Mouse (Mus musculus) intestine, embryonic 14.5 days (tissue): ENCODE results near the gene Fgfr2. TPM values are rescaled to one million over a fixed set of nuclear protein-coding genes. Genes with fewer than 3 reads are reported as not detected.

Experiments used
- ATAC-seq: fragments of 200-750 bp; cut with Nextera tagmentation; replicated peaks from 2 replicates; pipeline ENCODE4 v1.8.0; 2017; ENCODE audit warnings: low read depth, moderate number of reproducible peaks, moderate TSS enrichment, moderate library complexity; ENCODE audit not compliant: low FRiP score, low TSS enrichment
- DNase-seq: peaks from one replicate; pipeline ENCODE4 v3.0.0-alpha.2; 2018; ENCODE audit warnings: low spot score
- H3K27ac ChIP-seq: fragments of 300-500 bp; sonication (generic); 2 replicates; pipeline ENCODE4 v1.5.1; 2014; ENCODE audit warnings: low read depth, mild to moderate bottlenecking, control low read depth
- H3K27me3 ChIP-seq: fragments of 300-500 bp; sonication (generic); replicated peaks from 2 replicates; pipeline ENCODE4 v1.6.1; 2014; ENCODE audit warnings: low read length, control low read depth; ENCODE audit not compliant: control insufficient read depth, insufficient read depth
- H3K36me3 ChIP-seq: fragments of 300-500 bp; sonication (generic); 2 replicates; pipeline ENCODE4 v1.6.1; 2014; ENCODE audit warnings: low read length, control low read depth; ENCODE audit not compliant: control insufficient read depth, insufficient read depth
- H3K4me1 ChIP-seq: fragments of 300-500 bp; sonication (generic); replicated peaks from 2 replicates; pipeline ENCODE4 v1.6.1; 2014; ENCODE audit warnings: low read length, control low read depth, mixed read lengths; ENCODE audit not compliant: control insufficient read depth, insufficient read depth
- H3K4me2 ChIP-seq: fragments of 300-500 bp; sonication (generic); 2 replicates; pipeline ENCODE4 v1.6.1; 2014; ENCODE audit warnings: low read length
- H3K4me3 ChIP-seq: fragments of 300-500 bp; sonication (generic); 2 replicates; pipeline ENCODE4 v1.5.1; 2014; ENCODE audit warnings: low read depth, low read length, control low read depth, mixed read lengths
- H3K9ac ChIP-seq: fragments of 300-500 bp; sonication (generic); 2 replicates; pipeline ENCODE4 v1.6.1; 2014; ENCODE audit warnings: mild to moderate bottlenecking, low read length
- H3K9me3 ChIP-seq: fragments of 300-500 bp; sonication (generic); 2 replicates; pipeline ENCODE4 v1.6.1; 2016; ENCODE audit warnings: low read length, control low read depth; ENCODE audit not compliant: control insufficient read depth
- WGBS: fragments of 180-500 bp; shearing (Covaris S2); extraction: QIAGEN DNeasy Blood & Tissue Kit; methylation state at CpG from one replicate; pipeline ENCODE4 v1.1.7; 2014; 5-methylcytosine and 5-hydroxymethylcytosine counted together
- polyA plus RNA-seq: library from polyadenylated mRNA; unstranded; fragments of >200 nt; fragmentation: Nextera tagmentation; extraction: Ambion mirVana; gene quantifications from 2 replicates; pipeline ENCODE4 v1.2.1, GENCODE M21; 2014

Fgfr2 gene
- polyA plus RNA-seq, 1 experiment from 2014 or later, result 105 TPM

GRCm38 (mm10) chr7:133009676-133010075 lies 113.5 kb downstream of the Fgfr2 start:
- Histone ChIP-seq H3K4me2 (no peak overlapping the region), H3K9ac (0 out of 2 replicates have a peak overlapping the region, but pooled peaks have one; percentile 7), H3K4me1 (peaks cover 60% of the 10 kb centered on the region), H3K27ac (no peak overlapping the region; the same call in 1 of the 2 replicates), H3K36me3 (peaks cover 23% of the 10 kb centered on the region), H3K4me3 (no peak overlapping the region), H3K9me3 (no peaks in the 10 kb centered on the region), H3K27me3 (no peaks in the 10 kb centered on the region)
- DNase-seq (no peak), ATAC-seq (no peak)
- WGBS, result 81% methylated on average over 8 of the region's 8 CpGs

- DNase-seq, result no peak
- peaks cover 16% of the 10 kb centered on the region for H3K36me3 ChIP-seq
- H3K9me3 ChIP-seq, result no peaks in the 10 kb centered on the region
- H3K4me1 ChIP-seq, result peaks cover 51% of the 10 kb centered on the region
- no peaks in the 10 kb centered on the region for H3K27me3 ChIP-seq
- H3K9ac ChIP-seq, result no peak overlapping the region
- WGBS, result 86% methylated on average over 4 of the region's 4 CpGs
- no peak overlapping the region for H3K4me2 ChIP-seq
- H3K4me3 ChIP-seq, result no peak overlapping the region
- no peak for ATAC-seq
- no peak overlapping the region for H3K27ac ChIP-seq
Measured at GRCm38 (mm10) chr7:133008663-133009062, 114.5 kb downstream of the Fgfr2 start.

- H3K9ac ChIP-seq, result 0 out of 2 replicates have a peak overlapping the region, but pooled peaks have one; percentile 10
- no peaks in the 10 kb centered on the region for H3K27me3 ChIP-seq
- WGBS, result 60% methylated on average over 11 of the region's 11 CpGs
- peaks cover 22% of the 10 kb centered on the region; the same call in 1 of the 2 replicates for H3K36me3 ChIP-seq
- H3K9me3 ChIP-seq, result no peaks in the 10 kb centered on the region
- H3K4me1 ChIP-seq, result peaks cover 43% of the 10 kb centered on the region
- H3K4me3 ChIP-seq, result no peak overlapping the region
- peak overlapping the region; percentile 59 for H3K27ac ChIP-seq
- no peak for DNase-seq
- ATAC-seq, result peak; percentile 42
- no peak overlapping the region for H3K4me2 ChIP-seq
Measured at GRCm38 (mm10) chr7:133007343-133007742, 115.8 kb downstream of the Fgfr2 start.

- H3K9ac ChIP-seq, result no peak overlapping the region
- H3K27ac ChIP-seq, result no peak overlapping the region
- H3K4me3 ChIP-seq, result no peak overlapping the region
- H3K4me2 ChIP-seq, result no peak overlapping the region
- ATAC-seq (no peak), DNase-seq (no peak)
- 70% methylated on average over 7 of the region's 7 CpGs for WGBS
- H3K9me3 ChIP-seq, result no peaks in the 10 kb centered on the region
- peaks cover 28% of the 10 kb centered on the region for H3K4me1 ChIP-seq
- no peaks in the 10 kb centered on the region for H3K27me3 ChIP-seq
- peaks cover 25% of the 10 kb centered on the region; the same call in 1 of the 2 replicates for H3K36me3 ChIP-seq
Measured at GRCm38 (mm10) chr7:133005772-133006171, 117.4 kb downstream of the Fgfr2 start.

- peaks cover 28% of the 10 kb centered on the region for H3K36me3 ChIP-seq
- H3K4me3 ChIP-seq, result no peak overlapping the region
- H3K9me3 ChIP-seq, result no peaks in the 10 kb centered on the region
- H3K27ac ChIP-seq, result no peak overlapping the region
- H3K27me3 ChIP-seq, result no peaks in the 10 kb centered on the region
- H3K9ac ChIP-seq, result no peak overlapping the region
- 22% methylated on average over 3 of the region's 3 CpGs for WGBS
- peaks cover 23% of the 10 kb centered on the region for H3K4me1 ChIP-seq
- DNase-seq (peak; percentile 81), ATAC-seq (no peak)
- H3K4me2 ChIP-seq, result no peak overlapping the region
Measured at GRCm38 (mm10) chr7:133003421-133003820, 119.7 kb downstream of the Fgfr2 start.

- H3K27ac ChIP-seq, result no peak overlapping the region
- H3K36me3 ChIP-seq, result peaks cover 39% of the 10 kb centered on the region
- DNase-seq, result no peak
- H3K4me3 ChIP-seq, result no peak overlapping the region
- no peak overlapping the region for H3K9ac ChIP-seq
- H3K4me1 ChIP-seq, result peaks cover 14% of the 10 kb centered on the region
- H3K4me2 ChIP-seq, result no peak overlapping the region
- no peaks in the 10 kb centered on the region for H3K27me3 ChIP-seq
- no peaks in the 10 kb centered on the region for H3K9me3 ChIP-seq
- WGBS, result 89% methylated on average over 6 of the region's 6 CpGs
- ATAC-seq, result no peak
Measured at GRCm38 (mm10) chr7:133002271-133002670, 120.9 kb downstream of the Fgfr2 start.

- 84% methylated on average over 3 of the region's 3 CpGs for WGBS
- no peak overlapping the region for H3K4me2 ChIP-seq
- H3K36me3 ChIP-seq, result peaks cover 48% of the 10 kb centered on the region
- no peak overlapping the region for H3K4me3 ChIP-seq
- DNase-seq (no peak), ATAC-seq (no peak)
- H3K9me3 ChIP-seq, result no peaks in the 10 kb centered on the region
- no peak overlapping the region for H3K27ac ChIP-seq
- H3K9ac ChIP-seq, result no peak overlapping the region
- no peaks in the 10 kb centered on the region for H3K27me3 ChIP-seq
- H3K4me1 ChIP-seq, result peaks cover 5% of the 10 kb centered on the region; the same call in 1 of the 2 replicates
Measured at GRCm38 (mm10) chr7:133001388-133001787, 121.8 kb downstream of the Fgfr2 start.

GRCm38 (mm10) chr7:132999061-132999460 lies 124.1 kb downstream of the Fgfr2 start:
- Histone ChIP-seq H3K4me1 (peaks cover 5% of the 10 kb centered on the region; the same call in 1 of the 2 replicates), H3K27me3 (no peaks in the 10 kb centered on the region), H3K9ac (no peak overlapping the region), H3K36me3 (peaks cover 71% of the 10 kb centered on the region), H3K27ac (no peak overlapping the region), H3K4me2 (no peak overlapping the region), H3K9me3 (no peaks in the 10 kb centered on the region), H3K4me3 (no peak overlapping the region)
- DNase-seq (no peak), ATAC-seq (no peak)
- WGBS, result 94% methylated on average over 11 of the region's 11 CpGs

GRCm38 (mm10) chr7:132998639-132999038 lies 124.5 kb downstream of the Fgfr2 start:
- no peak overlapping the region for H3K9ac ChIP-seq
- H3K27me3 ChIP-seq, result no peaks in the 10 kb centered on the region
- H3K4me3 ChIP-seq, result no peak overlapping the region
- H3K36me3 ChIP-seq, result peaks cover 76% of the 10 kb centered on the region
- no peaks in the 10 kb centered on the region for H3K9me3 ChIP-seq
- WGBS, result 94% methylated on average over 12 of the region's 12 CpGs
- H3K4me1 ChIP-seq, result peaks cover 4% of the 10 kb centered on the region; the same call in 1 of the 2 replicates
- ATAC-seq, result no peak
- DNase-seq, result no peak
- H3K27ac ChIP-seq, result no peak overlapping the region
- H3K4me2 ChIP-seq, result no peak overlapping the region
